Mouse (Mus musculus): ENCODE data around the gene Apoa5.

Gene Apoa5

GRCm38 (mm10) chr9:46246752-46247324 is 21.6 kb upstream of the Apoa5 start:
- Histone ChIP-seq H3K4me3 (replicated peaks; ENCODE audit: low read length) (no peak overlapping the region), H3K27me3 (ENCODE audit: insufficient read depth, low read length) (peaks cover 8% of the 10 kb centered on the region; the same call in 1 of the 2 replicates), H3K4me1 (replicated peaks; ENCODE audit: low read depth, low read length) (peaks cover 16% of the 10 kb centered on the region; the same call in 1 of the 2 replicates), H3K9me3 (ENCODE audit: low read length) (no peaks in the 10 kb centered on the region), H3K36me3 (ENCODE audit: insufficient read depth, low read length) (no peaks in the 10 kb centered on the region)
- TF ChIP-seq POU5F1 (IDR thresholded peaks at IDR 0.05; ENCODE audit: borderline replicate concordance, low read length) (no peak), NANOG (IDR thresholded peaks at IDR 0.05; ENCODE audit: borderline replicate concordance, low read length) (no peak), CTCF (conservative IDR thresholded peaks at IDR 0.05; ENCODE audit: low read length) (peak; percentile 37; the same call in 1 of the 2 replicates)

- H3K4me3 ChIP-seq (replicated peaks; ENCODE audit: low read length), result no peak overlapping the region
- TF ChIP-seq NANOG (IDR thresholded peaks at IDR 0.05; ENCODE audit: borderline replicate concordance, low read length), result no peak
- no peak for TF ChIP-seq POU5F1 (IDR thresholded peaks at IDR 0.05; ENCODE audit: borderline replicate concordance, low read length)
- TF ChIP-seq CTCF (conservative IDR thresholded peaks at IDR 0.05; ENCODE audit: low read length), result no peak
- H3K27me3 ChIP-seq (ENCODE audit: insufficient read depth, low read length), result no peaks in the 10 kb centered on the region
- no peaks in the 10 kb centered on the region for H3K9me3 ChIP-seq (ENCODE audit: low read length)
- H3K4me1 ChIP-seq (replicated peaks; ENCODE audit: low read depth, low read length), result peaks cover 12% of the 10 kb centered on the region
- no peaks in the 10 kb centered on the region for H3K36me3 ChIP-seq (ENCODE audit: insufficient read depth, low read length)
These were observed 12.3 kb upstream of the Apoa5 start for GRCm38 (mm10) chr9:46256177-46256576.

- H3K4me1 ChIP-seq (replicated peaks; ENCODE audit: low read depth, low read length), result peaks cover 12% of the 10 kb centered on the region
- H3K4me3 ChIP-seq (replicated peaks; ENCODE audit: low read length), result peak overlapping the region; percentile 32
- no peak for TF ChIP-seq POU5F1 (IDR thresholded peaks at IDR 0.05; ENCODE audit: borderline replicate concordance, low read length)
- TF ChIP-seq CTCF (conservative IDR thresholded peaks at IDR 0.05; ENCODE audit: low read length), result no peak
- TF ChIP-seq NANOG (IDR thresholded peaks at IDR 0.05; ENCODE audit: borderline replicate concordance, low read length), result no peak
- no peaks in the 10 kb centered on the region for H3K36me3 ChIP-seq (ENCODE audit: insufficient read depth, low read length)
- H3K27me3 ChIP-seq (ENCODE audit: insufficient read depth, low read length), result no peaks in the 10 kb centered on the region
- H3K9me3 ChIP-seq (ENCODE audit: low read length), result no peaks in the 10 kb centered on the region
These were observed 11.6 kb upstream of the Apoa5 start for GRCm38 (mm10) chr9:46256658-46257385.

- Histone ChIP-seq H3K4me1 (replicated peaks; ENCODE audit: low read depth, low read length) (peaks cover 12% of the 10 kb centered on the region), H3K9me3 (ENCODE audit: low read length) (no peaks in the 10 kb centered on the region), H3K4me3 (replicated peaks; ENCODE audit: low read length) (peak overlapping the region; percentile 32), H3K27me3 (ENCODE audit: insufficient read depth, low read length) (no peaks in the 10 kb centered on the region), H3K36me3 (ENCODE audit: insufficient read depth, low read length) (no peaks in the 10 kb centered on the region)
- TF ChIP-seq CTCF (conservative IDR thresholded peaks at IDR 0.05; ENCODE audit: low read length), result no peak
- no peak for TF ChIP-seq NANOG (IDR thresholded peaks at IDR 0.05; ENCODE audit: borderline replicate concordance, low read length)
- TF ChIP-seq POU5F1 (IDR thresholded peaks at IDR 0.05; ENCODE audit: borderline replicate concordance, low read length), result no peak
These were observed 10.9 kb upstream of the Apoa5 start for GRCm38 (mm10) chr9:46257546-46257945.

GRCm38 (mm10) chr9:46259111-46259510 is 9.3 kb upstream of the Apoa5 start:
- no peaks in the 10 kb centered on the region; the same call in 1 of the 2 replicates for H3K27me3 ChIP-seq (ENCODE audit: insufficient read depth, low read length)
- no peaks in the 10 kb centered on the region for H3K36me3 ChIP-seq (ENCODE audit: insufficient read depth, low read length)
- no peaks in the 10 kb centered on the region for H3K9me3 ChIP-seq (ENCODE audit: low read length)
- no peak for TF ChIP-seq NANOG (IDR thresholded peaks at IDR 0.05; ENCODE audit: borderline replicate concordance, low read length)
- TF ChIP-seq POU5F1 (IDR thresholded peaks at IDR 0.05; ENCODE audit: borderline replicate concordance, low read length), result no peak
- TF ChIP-seq CTCF (conservative IDR thresholded peaks at IDR 0.05; ENCODE audit: low read length), result no peak
- H3K4me3 ChIP-seq (replicated peaks; ENCODE audit: low read length), result no peak overlapping the region
- H3K4me1 ChIP-seq (replicated peaks; ENCODE audit: low read depth, low read length), result peaks cover 12% of the 10 kb centered on the region

- Histone ChIP-seq H3K4me3 (replicated peaks; ENCODE audit: low read length) (no peak overlapping the region), H3K9me3 (ENCODE audit: low read length) (no peaks in the 10 kb centered on the region), H3K4me1 (replicated peaks; ENCODE audit: low read depth, low read length) (peaks cover 12% of the 10 kb centered on the region), H3K36me3 (ENCODE audit: insufficient read depth, low read length) (no peaks in the 10 kb centered on the region), H3K27me3 (ENCODE audit: insufficient read depth, low read length) (no peaks in the 10 kb centered on the region; the same call in 1 of the 2 replicates)
- TF ChIP-seq CTCF (conservative IDR thresholded peaks at IDR 0.05; ENCODE audit: low read length), result no peak
- TF ChIP-seq POU5F1 (IDR thresholded peaks at IDR 0.05; ENCODE audit: borderline replicate concordance, low read length), result no peak
- TF ChIP-seq NANOG (IDR thresholded peaks at IDR 0.05; ENCODE audit: borderline replicate concordance, low read length), result no peak
These were observed 7.3 kb upstream of the Apoa5 start for GRCm38 (mm10) chr9:46261131-46261530.

- no peaks in the 10 kb centered on the region for H3K9me3 ChIP-seq (ENCODE audit: low read length)
- TF ChIP-seq NANOG (IDR thresholded peaks at IDR 0.05; ENCODE audit: borderline replicate concordance, low read length) (no peak), CTCF (conservative IDR thresholded peaks at IDR 0.05; ENCODE audit: low read length) (no peak), POU5F1 (IDR thresholded peaks at IDR 0.05; ENCODE audit: borderline replicate concordance, low read length) (no peak)
- peaks cover 33% of the 10 kb centered on the region for H3K4me1 ChIP-seq (replicated peaks; ENCODE audit: low read depth, low read length)
- no peak overlapping the region for H3K4me3 ChIP-seq (replicated peaks; ENCODE audit: low read length)
- H3K27me3 ChIP-seq (ENCODE audit: insufficient read depth, low read length), result peaks cover 44% of the 10 kb centered on the region
- no peaks in the 10 kb centered on the region for H3K36me3 ChIP-seq (ENCODE audit: insufficient read depth, low read length)
These were observed 692 bp downstream of the Apoa5 start for GRCm38 (mm10) chr9:46269125-46269524.

GRCm38 (mm10) chr9:46270782-46271181 is 2.3 kb downstream of the Apoa5 start:
- peaks cover 44% of the 10 kb centered on the region for H3K27me3 ChIP-seq (ENCODE audit: insufficient read depth, low read length)
- H3K4me1 ChIP-seq (replicated peaks; ENCODE audit: low read depth, low read length), result peaks cover 38% of the 10 kb centered on the region
- peaks cover 16% of the 10 kb centered on the region for H3K36me3 ChIP-seq (ENCODE audit: insufficient read depth, low read length)
- no peak for TF ChIP-seq NANOG (IDR thresholded peaks at IDR 0.05; ENCODE audit: borderline replicate concordance, low read length)
- no peak for TF ChIP-seq POU5F1 (IDR thresholded peaks at IDR 0.05; ENCODE audit: borderline replicate concordance, low read length)
- no peak for TF ChIP-seq CTCF (conservative IDR thresholded peaks at IDR 0.05; ENCODE audit: low read length)
- peak overlapping the region; percentile 72 for H3K4me3 ChIP-seq (replicated peaks; ENCODE audit: low read length)
- H3K9me3 ChIP-seq (ENCODE audit: low read length), result no peaks in the 10 kb centered on the region
